Mouse (Mus musculus): ENCODE data around the gene Kalrn. TPM values are rescaled to one million over a fixed set of nuclear protein-coding genes. Genes with fewer than 3 reads are reported as not detected.
A peak's percentile ranks its signal among the peaks of the same experiment; 100 is the strongest.

Gene Kalrn
- polyA plus RNA-seq, 1 experiment: 3.9 TPM

DNA sequence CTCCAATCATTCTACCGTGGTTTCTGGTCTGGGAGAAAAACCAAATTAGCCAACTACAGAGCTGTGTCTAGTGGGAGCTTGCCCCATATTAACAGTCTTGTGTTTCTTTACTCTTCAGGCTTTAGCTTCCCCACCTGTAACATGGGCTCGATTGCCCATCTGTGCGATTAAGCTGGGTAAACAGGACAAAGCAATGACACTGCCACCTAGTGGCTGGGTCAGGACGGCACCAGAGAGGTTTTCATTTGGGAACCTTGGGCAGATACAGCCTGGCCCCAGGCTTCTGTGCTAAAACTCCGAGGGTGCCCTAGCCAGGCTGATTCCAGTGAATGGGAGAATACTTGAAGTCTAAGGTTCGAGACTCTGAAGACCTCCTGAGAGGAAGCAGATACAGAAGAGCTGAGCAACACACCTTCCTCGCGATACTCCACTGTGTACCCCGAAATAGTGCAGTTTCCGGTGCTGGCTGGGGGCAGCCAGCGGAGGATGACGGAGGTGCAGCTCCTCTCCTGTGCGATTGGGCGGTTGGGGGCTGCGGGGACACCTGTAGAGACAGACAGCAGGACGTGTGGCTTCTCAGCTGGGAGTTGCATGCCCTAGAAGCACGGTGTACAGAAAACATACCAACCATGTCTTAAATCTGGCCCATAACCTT, 584.8 kb downstream of the Kalrn start:
- no peak for DNase-seq (ENCODE audit: low read depth)

DNA sequence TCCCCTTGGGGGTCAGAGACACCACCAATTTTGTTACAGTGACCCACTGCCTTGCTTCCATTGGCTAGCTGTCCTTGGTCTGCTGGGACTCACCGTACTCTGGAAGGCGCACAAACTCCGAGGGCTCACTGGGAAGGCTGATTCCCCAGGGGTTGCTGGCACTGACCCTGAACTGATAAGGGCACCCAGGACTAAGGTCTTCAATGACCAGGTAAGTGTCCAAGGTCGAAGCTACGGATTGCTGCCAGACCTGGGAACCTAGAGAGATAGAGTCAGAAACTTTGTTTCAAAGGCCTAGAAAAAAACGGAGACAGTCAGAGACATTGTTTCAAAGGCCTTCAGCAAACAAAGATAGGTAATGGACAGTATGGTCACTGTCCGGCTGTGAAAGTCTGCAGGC, 586.3 kb downstream of the Kalrn start:
- no peak for DNase-seq (ENCODE audit: low read depth)

DNA sequence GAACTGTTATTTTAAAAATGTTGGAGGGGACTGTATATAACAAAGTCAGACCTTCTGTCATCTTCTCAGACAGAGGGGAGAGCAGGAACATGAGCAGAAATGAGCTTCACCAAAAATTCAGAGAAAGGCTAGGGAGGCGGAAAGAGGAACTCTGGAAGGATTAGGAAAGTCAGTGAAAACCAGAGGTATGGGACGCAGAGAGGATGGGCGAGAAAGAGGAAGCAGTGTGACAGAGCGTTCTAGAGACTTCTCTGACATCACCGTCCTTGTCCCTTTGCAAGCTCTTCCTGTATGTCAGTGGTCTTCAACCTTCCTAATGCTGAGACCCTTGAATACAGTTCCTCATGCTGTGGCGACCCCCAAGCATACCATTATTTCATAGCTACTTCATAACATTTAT, 588.0 kb downstream of the Kalrn start:
- DNase-seq (ENCODE audit: low read depth): no peak

DNA sequence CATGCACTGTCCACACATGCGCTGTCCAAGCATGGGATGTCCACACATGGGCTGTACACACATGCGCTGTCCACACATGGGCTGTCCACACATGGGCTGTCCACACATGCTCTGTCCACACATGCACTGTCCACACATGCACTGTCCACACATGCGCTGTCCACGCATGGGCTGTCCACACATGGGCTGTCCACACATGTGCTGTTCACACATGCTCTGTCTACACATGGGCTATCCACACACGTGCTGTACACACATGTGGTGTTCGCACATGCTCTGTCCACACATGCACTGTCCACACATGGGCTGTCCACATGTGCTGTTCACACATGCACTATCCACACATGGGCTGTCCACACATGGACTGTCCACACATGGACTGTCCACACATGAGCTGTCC, 589.6 kb downstream of the Kalrn start:
- no peak for DNase-seq (ENCODE audit: low read depth)

GRCm38 (mm10) chr16:33979855-33980254, 593.5 kb downstream of the Kalrn start:
- no peak for DNase-seq (ENCODE audit: low read depth)

DNA sequence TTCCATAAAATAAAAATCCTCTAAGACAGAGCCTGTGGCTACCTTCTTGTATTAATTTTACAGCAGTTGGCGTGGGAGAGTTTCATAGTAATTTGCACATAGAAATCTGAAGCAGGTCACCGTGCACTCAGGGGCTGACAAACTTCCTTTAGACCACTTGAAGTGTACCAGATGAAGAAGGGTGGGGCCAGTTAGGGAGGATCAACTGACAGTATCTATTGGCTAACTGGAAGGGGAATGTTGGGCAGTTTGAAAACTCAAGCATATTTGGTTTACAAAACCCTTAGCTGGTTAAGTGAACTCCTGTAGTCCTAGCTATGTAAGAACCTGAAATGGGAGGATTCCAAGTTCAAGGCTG, 606.1 kb downstream of the Kalrn start:
- DNase-seq (ENCODE audit: low read depth): no peak

GRCm38 (mm10) chr16:33966538-33967282, 606.6 kb downstream of the Kalrn start, which contains the start of gene Umps:
Umps (minus strand) TSS chr16:33967038.
- DNase-seq (ENCODE audit: low read depth): no peak

- no peak for DNase-seq (ENCODE audit: low read depth)
These were observed 607.3 kb downstream of the Kalrn start for GRCm38 (mm10) chr16:33965878-33966537.

DNA sequence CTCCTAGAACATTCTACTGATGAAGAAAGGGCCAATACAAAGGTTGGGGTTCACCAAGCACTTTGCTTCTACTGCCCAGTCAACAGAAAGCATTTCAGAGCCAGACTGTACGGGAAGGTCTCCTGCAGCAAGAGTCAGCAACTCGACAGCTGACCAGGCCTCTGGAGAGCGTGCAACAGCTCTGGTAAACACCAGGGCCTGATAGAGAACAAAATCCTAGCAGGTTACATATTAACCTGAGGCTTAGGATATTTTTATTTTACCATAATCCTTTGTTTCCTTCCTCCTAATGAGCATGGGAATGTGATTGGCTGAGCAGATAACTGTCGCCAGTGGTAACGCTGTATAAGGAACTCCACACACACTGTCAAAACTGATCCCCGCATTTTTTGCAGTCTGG, 609.8 kb downstream of the Kalrn start:
- no peak for DNase-seq (ENCODE audit: low read depth)

- DNase-seq (ENCODE audit: low read depth): no peak
These were observed 618.5 kb downstream of the Kalrn start for GRCm38 (mm10) chr16:33954793-33955192.

- no peak for DNase-seq (ENCODE audit: low read depth)
These were observed 620.3 kb downstream of the Kalrn start for GRCm38 (mm10) chr16:33953008-33953407.

DNA sequence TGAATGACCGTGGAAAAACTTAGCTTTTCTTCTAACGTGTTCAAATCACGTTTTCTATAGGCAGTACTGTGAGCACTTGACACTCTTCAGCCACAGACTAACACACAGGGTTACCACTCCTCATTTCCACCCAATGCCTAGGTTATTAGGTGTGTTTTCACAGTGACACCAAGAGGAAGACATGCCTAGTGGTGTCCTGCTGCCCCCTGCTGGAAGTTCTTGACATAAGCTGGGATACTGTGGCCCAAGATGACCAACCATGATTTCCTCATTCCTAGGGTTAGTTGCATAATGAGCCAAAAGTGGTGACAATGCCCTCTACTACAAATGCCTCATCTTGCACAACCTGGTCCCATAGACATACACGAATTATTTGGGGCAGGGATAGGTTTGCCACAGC, 622.5 kb downstream of the Kalrn start:
- peak; percentile 65 for DNase-seq (ENCODE audit: low read depth)

GRCm38 (mm10) chr16:33950386-33950785, 622.9 kb downstream of the Kalrn start:
- no peak for DNase-seq (ENCODE audit: low read depth)

DNA sequence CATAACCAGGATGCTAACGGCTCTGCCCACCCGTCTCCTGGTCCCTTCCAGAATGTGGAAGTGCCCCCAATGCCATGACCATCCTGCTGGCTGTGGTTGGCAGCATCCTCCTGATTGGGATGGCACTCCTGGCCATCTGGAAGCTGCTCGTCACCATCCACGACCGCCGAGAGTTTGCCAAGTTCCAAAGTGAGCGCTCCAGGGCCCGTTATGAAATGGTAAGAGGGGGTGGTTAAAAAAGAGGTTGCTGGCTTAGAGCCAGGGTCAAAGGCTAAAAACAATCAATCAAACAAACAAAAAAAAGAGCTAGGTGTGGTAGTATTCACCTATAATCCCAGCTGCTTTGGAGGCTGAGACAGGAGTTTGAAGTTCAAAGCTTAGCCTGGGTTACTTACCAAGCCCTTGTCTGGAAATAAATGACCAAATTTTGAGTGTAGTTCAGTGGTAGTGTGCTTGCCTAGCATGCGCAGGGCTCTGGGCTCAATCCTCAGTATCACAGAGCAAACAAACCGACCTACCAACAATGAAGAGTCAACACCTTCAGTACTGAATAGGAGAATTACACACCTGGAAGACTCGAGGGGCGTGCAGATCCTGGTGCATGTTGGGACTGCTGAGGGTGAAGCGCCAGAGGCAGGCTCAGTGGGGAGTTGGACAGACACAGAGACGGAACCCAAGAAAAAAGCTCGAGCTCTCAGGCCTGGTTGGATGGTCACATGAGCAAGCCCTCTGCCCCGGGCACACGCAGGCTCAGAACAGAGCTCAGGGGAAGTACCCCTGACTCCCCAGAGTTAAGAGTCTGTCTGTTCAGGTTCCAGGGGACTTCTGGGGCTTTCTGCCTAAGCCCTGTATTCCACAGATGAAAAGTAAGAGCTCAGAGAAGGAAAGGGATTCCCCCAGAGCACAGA, 625.4 kb downstream of the Kalrn start:
- DNase-seq (ENCODE audit: low read depth): no peak

DNA sequence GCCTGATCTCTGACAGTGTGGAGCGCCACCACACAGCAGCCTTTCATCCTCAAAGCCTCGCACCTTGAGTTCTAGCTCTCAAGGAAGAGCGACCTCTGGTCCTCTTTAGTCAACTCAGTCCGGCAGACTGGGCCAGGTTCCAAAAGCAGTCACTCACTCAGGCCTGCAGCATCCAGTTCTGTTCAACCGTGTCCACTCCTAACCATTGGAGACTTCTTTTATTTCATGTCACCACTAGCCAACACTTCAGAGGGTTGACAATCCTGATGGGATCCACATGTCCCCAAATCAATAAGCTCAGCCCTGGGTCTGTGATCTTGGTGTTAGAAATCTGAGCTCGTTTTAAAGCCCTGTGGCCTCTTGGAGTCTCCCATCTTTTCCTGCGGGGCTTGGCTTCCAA, 627.3 kb downstream of the Kalrn start:
- no peak for DNase-seq (ENCODE audit: low read depth)

GRCm38 (mm10) chr16:33944772-33945171, 628.6 kb downstream of the Kalrn start:
- DNase-seq (ENCODE audit: low read depth): no peak

GRCm38 (mm10) chr16:33944126-33944525, 629.2 kb downstream of the Kalrn start:
- no peak for DNase-seq (ENCODE audit: low read depth)

DNA sequence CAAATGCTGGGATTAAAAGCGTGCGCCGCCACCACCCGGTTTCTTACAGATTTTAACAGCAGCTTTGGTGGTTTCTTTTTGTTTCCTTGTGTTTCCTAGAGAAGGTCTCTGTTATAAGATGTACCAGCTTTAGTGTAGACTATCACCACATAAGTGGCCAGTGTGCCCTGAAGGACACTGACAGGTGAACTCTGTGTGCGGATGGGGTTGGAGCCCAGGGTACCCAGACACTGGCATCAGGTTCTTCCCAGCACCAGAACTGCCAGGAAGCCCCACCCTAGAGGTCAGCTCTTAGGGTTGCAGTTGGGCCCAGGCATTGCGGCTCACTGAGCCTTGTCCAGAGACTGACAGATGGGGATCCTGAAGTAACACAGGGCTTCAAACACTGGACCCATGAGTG, 629.9 kb downstream of the Kalrn start:
- DNase-seq (ENCODE audit: low read depth): no peak

DNA sequence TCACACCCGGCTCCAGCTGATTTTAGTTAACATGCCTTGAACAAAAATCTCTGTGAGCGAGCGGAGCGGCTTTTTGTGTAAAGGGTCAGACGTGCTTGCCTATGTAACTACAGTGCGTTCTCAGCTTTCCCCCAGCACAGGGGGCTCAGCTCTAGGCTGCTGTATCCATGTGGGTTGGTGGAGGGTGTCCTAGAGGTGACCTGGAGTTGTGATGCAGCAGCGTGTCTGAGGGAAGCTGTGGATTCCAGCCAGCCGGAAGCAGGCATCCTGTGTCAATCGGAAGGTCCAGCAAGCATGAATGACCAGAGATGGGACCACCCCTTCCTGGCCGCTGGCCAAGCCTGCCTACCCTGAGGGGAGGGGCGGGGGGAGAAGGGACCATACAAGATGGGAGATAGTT, 631.0 kb downstream of the Kalrn start:
- DNase-seq (ENCODE audit: low read depth): no peak

DNA sequence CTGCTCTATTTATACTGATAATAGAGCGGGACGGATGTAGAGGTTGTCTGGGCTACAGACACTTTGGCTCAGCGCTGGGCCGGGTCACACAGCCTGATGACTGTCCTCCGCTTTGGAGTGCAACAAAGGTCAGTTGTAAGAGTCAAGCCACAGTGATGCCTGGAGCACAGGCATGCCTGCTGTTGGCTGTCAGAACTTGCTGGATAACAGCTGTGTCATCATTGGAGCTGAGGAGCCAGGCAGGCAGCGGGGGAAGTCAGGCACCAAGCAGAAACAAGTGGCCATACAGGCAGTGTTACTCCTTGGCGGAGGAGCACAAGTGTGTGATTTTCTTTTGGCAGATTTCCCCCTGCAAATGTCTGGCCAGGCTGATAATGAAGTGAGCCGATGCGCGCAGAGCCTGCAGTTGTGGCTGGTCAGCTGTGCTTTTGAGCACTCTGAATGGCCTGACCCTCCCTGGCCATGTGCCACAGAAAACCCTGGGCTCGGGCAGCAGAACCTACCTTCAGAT, 632.0 kb downstream of the Kalrn start:
- DNase-seq (ENCODE audit: low read depth): no peak

GRCm38 (mm10) chr16:33940095-33940494, 633.2 kb downstream of the Kalrn start:
- DNase-seq (ENCODE audit: low read depth): no peak

- no peak for DNase-seq (ENCODE audit: low read depth)
These were observed 633.7 kb downstream of the Kalrn start for GRCm38 (mm10) chr16:33939636-33940035.
